Mouse (Mus musculus) midbrain, embryonic 11.5 days (tissue): ENCODE measurements at regions not wholly inside any gene's neighbourhood (a gene's known extent, or its start where the extent isn't known, plus 50 kb on each side); places are given as distances from the start of the nearest gene placed in this dataset.
A peak's percentile ranks its signal among the peaks of the same experiment; 100 is the strongest.

Experiments
- ATAC-seq: fragments of 200-750 bp; cut with Nextera tagmentation; 2 replicates; pipeline ENCODE4 v1.8.0; 2017; ENCODE audit warnings: moderate TSS enrichment, moderate library complexity; ENCODE audit not compliant: low FRiP score
- DNase-seq: peaks from one replicate; pipeline ENCODE4 v3.0.0; 2015; ENCODE audit warnings: low spot score; ENCODE audit errors: missing footprints
- H3K27ac ChIP-seq: fragments of 300-500 bp; sonication (generic); 2 replicates; pipeline ENCODE4 v1.5.1; 2014; ENCODE audit warnings: low read depth, low read length
- H3K27me3 ChIP-seq: fragments of 300-500 bp; sonication (generic); 2 replicates; pipeline ENCODE4 v1.6.1; 2014; ENCODE audit warnings: mild to moderate bottlenecking, low read length, moderate library complexity, mixed read lengths; ENCODE audit not compliant: control insufficient read depth, insufficient read depth
- H3K36me3 ChIP-seq: fragments of 300-500 bp; sonication (generic); 2 replicates; pipeline ENCODE4 v1.6.1; 2014; ENCODE audit warnings: mild to moderate bottlenecking, low read length, moderate library complexity, mixed read lengths; ENCODE audit not compliant: control insufficient read depth, insufficient read depth
- H3K4me1 ChIP-seq: fragments of 300-500 bp; sonication (generic); 2 replicates; pipeline ENCODE4 v1.6.1; 2014; ENCODE audit warnings: low read length; ENCODE audit not compliant: control insufficient read depth, insufficient read depth
- H3K4me2 ChIP-seq: fragments of 300-500 bp; sonication (generic); 2 replicates; pipeline ENCODE4 v1.6.1; 2014; ENCODE audit warnings: mild to moderate bottlenecking, moderate library complexity
- H3K4me3 ChIP-seq: fragments of 300-500 bp; sonication (generic); 2 replicates; pipeline ENCODE4 v1.5.1; 2014; ENCODE audit warnings: low read depth, low read length
- H3K9ac ChIP-seq: fragments of 300-500 bp; sonication (generic); 2 replicates; pipeline ENCODE4 v1.6.1; 2014; ENCODE audit warnings: low read length
- H3K9me3 ChIP-seq: fragments of 300-500 bp; sonication (generic); 2 replicates; pipeline ENCODE4 v1.6.1; 2016; ENCODE audit warnings: low read length; ENCODE audit not compliant: control insufficient read depth
- whole genome bisulfite sequencing: fragments of 180-500 bp; shearing (Covaris S2); extraction: QIAGEN DNeasy Blood & Tissue Kit; methylation state at CpG from one replicate; pipeline ENCODE4 v1.1.7; 2014; 5-methylcytosine and 5-hydroxymethylcytosine counted together

DNA sequence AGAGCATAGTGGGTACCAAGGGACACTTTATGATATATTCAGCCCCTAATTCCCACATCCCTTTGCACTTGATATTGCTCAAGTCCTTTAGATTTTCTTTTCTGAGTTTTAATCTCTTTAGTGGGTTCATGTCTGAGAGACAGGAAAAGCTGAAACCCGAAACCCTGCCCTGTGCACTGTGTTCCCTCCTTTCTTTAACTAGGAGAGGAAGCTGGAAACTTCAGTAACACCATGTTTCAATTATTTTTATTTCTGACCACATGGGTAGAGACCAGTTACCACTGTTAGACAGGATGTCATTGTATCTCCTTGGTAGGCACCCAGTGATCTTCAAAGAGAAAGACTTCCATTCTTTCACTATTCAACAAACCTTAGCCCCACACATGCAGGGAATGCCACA is 362.4 kb upstream of the Flrt2 start:
- ATAC-seq, result no peak
- peak; percentile 26 for DNase-seq
- H3K4me1 ChIP-seq, result no peaks in the 10 kb centered on the region
- H3K36me3 ChIP-seq, result no peaks in the 10 kb centered on the region
- H3K4me2 ChIP-seq, result no peak overlapping the region
- WGBS, result 35% methylated on average over 1 of the region's 1 CpGs
- no peak overlapping the region for H3K27ac ChIP-seq
- H3K4me3 ChIP-seq, result no peak overlapping the region
- H3K27me3 ChIP-seq, result no peaks in the 10 kb centered on the region
- H3K9me3 ChIP-seq, result no peaks in the 10 kb centered on the region
- no peak overlapping the region for H3K9ac ChIP-seq

GRCm38 (mm10) chr12:95347786-95348185 is 344.2 kb upstream of the Flrt2 start:
- Histone ChIP-seq H3K4me1 (no peaks in the 10 kb centered on the region), H3K9me3 (no peaks in the 10 kb centered on the region), H3K36me3 (no peaks in the 10 kb centered on the region), H3K27ac (no peak overlapping the region), H3K4me2 (no peak overlapping the region), H3K27me3 (peaks cover 2% of the 10 kb centered on the region; the same call in 1 of the 2 replicates), H3K4me3 (no peak overlapping the region), H3K9ac (no peak overlapping the region)
- no peak for DNase-seq
- WGBS, result 92% methylated on average over 5 of the region's 5 CpGs
- no peak for ATAC-seq

GRCm38 (mm10) chr12:95355151-95355550 is 336.9 kb upstream of the Flrt2 start:
- no peak overlapping the region; the same call in 1 of the 2 replicates for H3K4me2 ChIP-seq
- no peaks in the 10 kb centered on the region; the same call in 1 of the 2 replicates for H3K4me1 ChIP-seq
- H3K9me3 ChIP-seq, result no peaks in the 10 kb centered on the region
- 13% methylated on average over 6 of the region's 6 CpGs for WGBS
- H3K4me3 ChIP-seq, result no peak overlapping the region
- H3K36me3 ChIP-seq, result no peaks in the 10 kb centered on the region
- H3K9ac ChIP-seq, result no peak overlapping the region
- H3K27me3 ChIP-seq, result peaks cover 9% of the 10 kb centered on the region
- ATAC-seq (peak; percentile 75), DNase-seq (peak; percentile 84)
- H3K27ac ChIP-seq, result no peak overlapping the region

DNA sequence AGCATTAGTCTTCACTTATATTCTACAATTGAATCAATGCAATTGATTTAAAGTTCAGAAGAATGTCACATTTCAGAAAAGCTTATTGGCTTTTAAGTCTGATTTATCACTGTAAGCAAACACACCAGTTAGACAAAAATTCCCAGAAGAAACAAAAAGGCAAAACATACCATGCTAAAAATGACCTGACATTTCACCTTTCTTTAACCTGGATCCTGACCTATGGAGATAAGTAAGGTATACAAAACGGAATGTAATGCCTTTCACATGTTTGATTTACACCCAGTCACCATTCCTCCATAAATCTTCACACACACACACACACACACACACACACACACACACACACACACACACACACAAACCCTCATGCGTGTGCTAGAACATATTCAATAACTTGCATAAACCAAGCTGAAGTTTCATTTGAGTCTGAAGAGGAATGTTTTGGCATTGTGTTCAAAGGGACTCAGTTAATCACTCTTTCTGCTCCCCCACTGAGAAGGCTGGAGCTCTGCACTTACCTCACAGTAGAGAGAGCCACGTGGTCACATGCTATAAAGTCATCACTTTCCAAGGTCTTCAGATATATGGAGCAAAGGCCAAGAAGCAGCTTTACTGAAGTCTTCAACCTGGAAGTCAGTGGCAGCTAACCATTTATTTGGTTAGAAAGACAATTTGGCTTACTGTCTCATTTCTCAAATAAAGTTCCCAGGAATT is 307.6 kb upstream of the Flrt2 start:
- no peaks in the 10 kb centered on the region for H3K9me3 ChIP-seq
- H3K4me2 ChIP-seq, result no peak overlapping the region
- no peaks in the 10 kb centered on the region for H3K36me3 ChIP-seq
- no peaks in the 10 kb centered on the region for H3K27me3 ChIP-seq
- 48% methylated on average over 3 of the region's 3 CpGs for WGBS
- no peaks in the 10 kb centered on the region for H3K4me1 ChIP-seq
- H3K9ac ChIP-seq, result no peak overlapping the region
- DNase-seq, result no peak
- H3K27ac ChIP-seq, result no peak overlapping the region
- ATAC-seq, result no peak
- H3K4me3 ChIP-seq, result no peak overlapping the region

DNA sequence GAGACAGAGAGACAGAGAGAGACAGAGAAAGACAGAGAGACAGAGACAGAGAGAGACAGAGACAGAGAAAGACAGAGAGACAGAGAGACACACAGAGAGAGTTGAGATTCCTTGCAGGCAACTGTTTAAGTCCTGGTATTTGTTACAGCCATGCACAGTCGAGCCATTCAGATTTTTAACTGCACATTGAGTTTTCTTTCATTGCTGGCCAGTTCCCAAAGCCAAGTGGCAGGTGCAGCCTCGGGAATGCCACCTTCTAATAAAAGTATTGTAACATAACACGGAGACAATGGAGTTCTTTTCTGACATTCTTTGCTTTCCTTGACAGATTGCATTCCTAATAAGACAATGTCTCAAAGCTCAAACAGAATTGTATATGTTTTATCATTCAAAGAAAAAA is 306.3 kb upstream of the Flrt2 start:
- 66% methylated on average over 3 of the region's 3 CpGs for WGBS
- ATAC-seq, result no peak

DNA sequence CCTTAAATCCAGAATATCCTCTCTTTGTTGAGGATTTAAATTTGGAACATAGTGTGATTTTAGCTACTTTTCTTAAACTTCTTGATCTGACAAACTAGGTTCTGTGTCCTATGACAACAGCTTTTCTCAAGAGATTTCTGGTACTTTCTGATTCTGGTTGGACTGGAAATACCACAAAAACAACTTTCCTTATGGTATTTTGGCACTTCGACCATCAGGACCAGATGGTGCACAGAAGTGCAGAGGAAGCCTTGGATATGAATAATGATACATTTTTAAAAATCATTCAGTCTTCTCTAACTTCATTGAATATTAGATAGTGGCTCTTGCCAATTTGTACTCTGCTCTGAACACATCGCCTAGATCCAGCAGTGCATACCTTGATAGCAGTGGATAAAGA is 303.8 kb upstream of the Flrt2 start:
- ATAC-seq, result no peak
- H3K9me3 ChIP-seq, result no peaks in the 10 kb centered on the region
- H3K27ac ChIP-seq, result no peak overlapping the region
- H3K4me1 ChIP-seq, result no peaks in the 10 kb centered on the region; the same call in 1 of the 2 replicates
- no peak overlapping the region for H3K4me3 ChIP-seq
- H3K9ac ChIP-seq, result no peak overlapping the region
- no peak for DNase-seq
- no peaks in the 10 kb centered on the region for H3K36me3 ChIP-seq
- H3K4me2 ChIP-seq, result no peak overlapping the region
- WGBS, result 94% methylated on average over 2 of the region's 2 CpGs
- no peaks in the 10 kb centered on the region for H3K27me3 ChIP-seq

More for the DNA sequence above, 306.3 kb upstream of the Flrt2 start:
- Histone ChIP-seq H3K4me1 (no peaks in the 10 kb centered on the region), H3K9me3 (no peaks in the 10 kb centered on the region), H3K9ac (no peak overlapping the region), H3K27ac (no peak overlapping the region), H3K4me2 (no peak overlapping the region), H3K27me3 (no peaks in the 10 kb centered on the region), H3K36me3 (no peaks in the 10 kb centered on the region), H3K4me3 (no peak overlapping the region)
- DNase-seq, result no peak

DNA sequence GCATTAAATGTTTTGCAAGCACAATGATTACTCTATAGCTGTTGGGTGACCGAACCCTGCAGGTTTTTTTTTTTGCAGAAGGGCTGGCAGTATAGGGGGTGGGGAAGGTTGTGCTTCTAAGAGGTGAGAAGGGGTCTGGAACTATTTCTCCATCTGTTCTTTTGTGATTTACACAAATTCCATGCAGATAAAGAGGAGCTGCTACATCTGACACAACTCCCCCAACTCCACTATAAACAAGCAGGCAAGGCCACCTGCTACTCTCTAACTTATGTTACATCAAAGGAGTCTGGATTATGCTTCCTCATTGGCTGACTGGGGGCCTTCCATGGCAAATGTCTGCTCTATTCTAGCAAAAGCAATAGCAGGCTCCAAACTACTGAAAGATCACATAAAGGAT is 299.2 kb upstream of the Flrt2 start:
- Histone ChIP-seq H3K27me3 (no peaks in the 10 kb centered on the region), H3K4me3 (no peak overlapping the region), H3K36me3 (no peaks in the 10 kb centered on the region), H3K4me1 (no peaks in the 10 kb centered on the region; the same call in 1 of the 2 replicates), H3K9me3 (no peaks in the 10 kb centered on the region), H3K27ac (no peak overlapping the region), H3K9ac (no peak overlapping the region), H3K4me2 (no peak overlapping the region)
- DNase-seq (no peak), ATAC-seq (peak; percentile 71)
- 53% methylated on average over 1 of the region's 1 CpGs for WGBS

DNA sequence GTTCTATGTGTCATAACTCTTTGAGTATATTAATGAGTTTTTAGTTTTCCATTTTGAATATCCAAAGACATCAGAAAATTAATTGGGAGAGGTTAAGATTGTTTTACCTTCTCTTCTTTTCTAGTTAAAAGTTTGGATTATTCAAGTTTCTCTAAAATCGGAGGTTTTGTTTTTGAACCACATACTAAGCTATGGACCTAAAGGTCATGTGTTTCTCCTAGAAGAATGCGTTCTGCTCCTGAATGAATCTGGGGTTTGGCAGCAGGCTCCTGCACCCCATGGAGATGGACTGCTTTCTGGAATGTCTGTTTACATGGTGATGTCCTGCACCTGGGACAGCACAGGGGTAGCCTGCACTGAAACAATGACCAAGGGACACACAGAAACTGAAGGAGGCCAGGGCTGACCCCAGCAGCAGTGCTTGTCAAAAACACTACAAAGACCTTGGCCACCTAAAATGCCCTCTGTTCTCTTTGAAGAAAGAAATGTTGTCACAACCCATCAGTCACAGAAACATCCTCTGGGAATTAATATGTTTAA is 297.0 kb upstream of the Flrt2 start:
- DNase-seq (no peak), ATAC-seq (no peak)
- no peak overlapping the region for H3K4me2 ChIP-seq
- no peak overlapping the region for H3K27ac ChIP-seq
- H3K9ac ChIP-seq, result no peak overlapping the region
- H3K4me1 ChIP-seq, result no peaks in the 10 kb centered on the region; the same call in 1 of the 2 replicates
- no peaks in the 10 kb centered on the region for H3K27me3 ChIP-seq
- no peaks in the 10 kb centered on the region for H3K36me3 ChIP-seq
- H3K4me3 ChIP-seq, result no peak overlapping the region
- WGBS, result 72% methylated on average over 2 of the region's 2 CpGs
- H3K9me3 ChIP-seq, result no peaks in the 10 kb centered on the region

DNA sequence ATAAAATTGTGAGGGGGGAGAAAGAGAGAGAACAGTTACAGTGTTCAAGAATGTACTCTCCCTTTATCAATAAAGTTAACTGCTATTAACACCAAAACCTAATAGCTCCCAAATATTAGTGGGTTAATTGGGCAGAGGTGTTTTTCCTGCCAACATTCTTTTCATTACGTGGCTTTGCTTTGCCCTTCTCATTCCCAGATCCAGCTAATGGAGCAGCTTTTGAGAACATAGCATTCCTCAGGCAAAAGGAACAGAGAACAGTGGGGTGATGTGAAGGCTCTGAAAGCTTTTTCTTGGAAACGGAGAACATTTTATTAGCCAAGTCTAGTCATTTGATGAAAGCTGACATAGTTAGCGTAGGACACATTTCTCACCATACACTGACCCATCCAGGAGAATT is 271.2 kb upstream of the Flrt2 start:
- ATAC-seq (no peak), DNase-seq (no peak)
- Histone ChIP-seq H3K27me3 (no peaks in the 10 kb centered on the region), H3K4me2 (no peak overlapping the region), H3K9me3 (no peaks in the 10 kb centered on the region), H3K36me3 (no peaks in the 10 kb centered on the region), H3K27ac (no peak overlapping the region), H3K4me1 (no peaks in the 10 kb centered on the region), H3K9ac (no peak overlapping the region), H3K4me3 (no peak overlapping the region)
- WGBS, result 92% methylated on average over 3 of the region's 3 CpGs
